Mouse (Mus musculus): ENCODE measurements around the gene Fgd6.
A peak's percentile ranks its signal among the peaks of the same experiment; 100 is the strongest.

Gene Fgd6

GRCm38 (mm10) chr10:94035658-94036374 lies at the start of gene Fgd6, which contains the start of gene Vezt:
Fgd6 (plus strand) TSS chr10:94036001.
Vezt (minus strand) TSS chr10:94035817.
- peak; percentile 98 to 99 for DNase-seq

DNA sequence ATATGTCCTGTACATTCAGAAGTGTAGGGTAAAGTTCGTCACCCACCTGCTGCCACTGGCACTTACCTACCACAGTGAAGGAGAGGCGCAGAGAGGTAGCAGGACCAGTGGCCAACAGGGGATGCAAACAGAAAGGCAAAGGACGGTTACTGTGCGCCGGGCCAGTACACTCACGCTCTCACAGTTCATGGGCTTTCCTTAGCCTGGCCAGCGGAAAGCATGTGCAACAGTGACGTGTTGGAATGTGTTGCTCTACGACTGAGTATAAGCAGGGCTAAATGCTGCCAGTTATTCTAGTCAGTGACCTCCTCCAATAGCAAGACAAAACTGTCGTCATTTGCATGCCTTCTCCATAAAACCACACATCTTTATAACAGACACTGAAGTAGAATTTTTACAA lies 41.7 kb upstream of the Fgd6 start:
- DNase-seq = no peak

GRCm38 (mm10) chr10:93995100-93995499 lies 40.7 kb upstream of the Fgd6 start:
- DNase-seq = no peak

DNA sequence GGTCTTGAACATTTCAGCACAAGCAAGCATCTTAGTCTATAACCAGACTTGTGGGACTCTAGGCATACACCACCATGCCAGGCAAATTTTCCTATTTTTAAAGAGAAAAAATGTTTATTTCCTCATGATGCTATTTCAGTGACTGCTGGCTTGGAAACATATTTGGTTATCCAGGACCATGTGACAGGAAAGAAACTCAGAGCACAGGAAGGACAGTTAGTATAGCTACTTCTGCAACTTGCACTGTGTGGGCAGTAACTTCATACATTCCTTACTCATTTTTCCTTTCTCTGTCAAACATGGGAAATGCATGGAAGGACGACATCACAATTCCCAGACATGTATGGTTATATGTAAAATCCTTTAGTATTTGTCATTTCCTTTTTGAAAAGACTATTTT lies 36.4 kb upstream of the Fgd6 start:
- no peak for DNase-seq

DNA sequence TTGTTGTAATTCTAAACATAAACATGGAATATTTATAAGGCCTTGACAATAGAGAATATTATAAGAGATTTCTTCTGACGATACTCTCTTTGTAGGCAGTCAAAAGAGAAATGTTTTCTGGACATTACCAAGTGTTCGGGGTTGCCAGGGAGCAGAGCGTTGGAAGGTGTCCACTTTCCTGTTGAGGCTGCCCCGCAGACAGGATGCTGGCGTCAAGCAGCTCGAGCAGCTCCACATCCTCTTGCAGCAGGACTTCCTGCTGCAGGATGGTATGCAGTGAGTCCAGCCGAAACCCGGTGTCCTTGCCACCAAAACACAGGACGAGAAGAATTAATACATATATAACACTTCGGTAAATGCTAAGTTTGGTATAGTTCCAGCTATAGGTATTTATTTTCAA lies 35.6 kb upstream of the Fgd6 start:
- DNase-seq = peak; percentile 42 to 79

DNA sequence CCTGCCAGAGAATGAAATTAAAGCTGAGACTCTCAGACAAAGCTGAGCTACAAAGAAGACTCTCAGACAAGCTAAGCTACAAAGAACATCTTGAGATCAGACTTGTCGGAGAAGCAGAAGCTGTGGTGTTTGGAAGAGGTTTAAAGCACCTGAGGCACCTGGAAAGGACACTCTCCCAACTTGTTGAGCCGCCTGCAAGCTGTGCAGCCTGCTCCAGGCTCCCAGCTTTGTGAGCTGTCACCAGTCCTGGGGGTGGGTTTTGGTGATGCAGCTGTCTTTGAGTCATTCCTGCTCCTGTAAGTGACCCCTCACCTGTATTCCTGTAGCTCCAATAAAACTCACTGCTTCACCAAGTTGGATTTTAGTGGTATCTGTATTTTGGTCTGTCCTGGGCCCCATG lies 27.4 kb upstream of the Fgd6 start:
- no peak for DNase-seq

GRCm38 (mm10) chr10:94009991-94010679 lies 25.7 kb upstream of the Fgd6 start:
- no peak for DNase-seq

DNA sequence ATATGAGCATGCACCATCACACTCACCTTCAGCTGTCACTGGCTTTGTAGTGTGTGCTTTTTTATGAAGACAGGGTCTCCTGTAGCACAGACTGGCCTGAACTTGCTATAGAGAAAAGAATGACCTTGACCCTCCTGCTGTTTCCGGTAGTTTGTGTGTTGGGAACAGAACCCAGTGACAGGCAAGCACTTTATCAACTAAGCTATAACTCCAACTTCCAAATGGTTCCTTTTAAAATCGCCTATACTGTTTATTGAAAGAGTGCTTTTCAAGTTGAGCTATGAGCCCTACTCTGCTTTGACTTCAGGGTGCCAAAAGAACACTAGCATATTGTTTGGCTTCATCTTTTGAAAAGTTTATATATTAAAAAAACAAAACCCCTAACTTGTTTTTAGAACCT lies 24.8 kb upstream of the Fgd6 start:
- DNase-seq = no peak

- peak; percentile 56 to 64 for DNase-seq
Measured at GRCm38 (mm10) chr10:94013196-94013595, 22.6 kb upstream of the Fgd6 start.

- DNase-seq = no peak
Measured at GRCm38 (mm10) chr10:94014200-94014599, 21.6 kb upstream of the Fgd6 start.

DNA sequence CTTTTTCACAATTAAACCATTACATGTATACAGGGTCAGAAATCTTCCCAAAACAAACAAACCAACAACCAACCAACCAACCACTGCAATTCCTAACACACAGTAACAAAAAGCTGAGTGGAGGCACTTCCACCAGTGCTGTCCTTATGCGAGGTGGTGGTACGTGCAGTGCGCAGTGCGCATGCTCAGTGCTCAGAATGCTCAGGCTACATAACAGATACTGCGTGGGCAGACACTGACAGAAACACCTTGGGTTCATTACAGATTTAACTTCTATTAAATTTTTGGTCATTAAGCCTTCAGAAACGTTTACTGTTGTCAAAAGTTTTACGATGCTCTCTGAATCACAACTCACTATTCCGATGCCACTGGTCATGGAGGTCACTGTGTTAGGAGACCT lies 18.3 kb upstream of the Fgd6 start:
- DNase-seq = no peak

DNA sequence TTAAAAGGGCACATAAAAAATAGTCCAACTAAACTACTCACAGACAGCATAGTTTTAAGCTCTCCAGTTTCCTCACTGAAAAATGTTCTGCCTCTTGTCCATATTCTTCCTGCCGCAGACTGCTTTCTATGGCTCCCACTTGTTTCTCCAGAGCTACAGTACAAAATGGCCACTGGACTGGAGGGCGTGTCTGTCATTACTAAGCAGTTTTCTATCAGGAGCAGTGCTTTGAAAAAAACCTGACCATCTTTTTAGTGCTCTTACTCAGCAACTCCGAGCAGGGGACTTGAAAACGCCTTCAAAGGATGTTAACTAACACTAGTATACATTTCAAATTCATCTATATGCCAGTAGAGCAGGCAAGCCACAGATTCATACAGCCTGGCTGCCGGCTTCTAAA lies 15.2 kb upstream of the Fgd6 start:
- no peak for DNase-seq

- no peak for DNase-seq
Measured at GRCm38 (mm10) chr10:94021059-94021458, 14.7 kb upstream of the Fgd6 start.

- no peak for DNase-seq
Measured at GRCm38 (mm10) chr10:94025079-94025478, 10.7 kb upstream of the Fgd6 start.

DNA sequence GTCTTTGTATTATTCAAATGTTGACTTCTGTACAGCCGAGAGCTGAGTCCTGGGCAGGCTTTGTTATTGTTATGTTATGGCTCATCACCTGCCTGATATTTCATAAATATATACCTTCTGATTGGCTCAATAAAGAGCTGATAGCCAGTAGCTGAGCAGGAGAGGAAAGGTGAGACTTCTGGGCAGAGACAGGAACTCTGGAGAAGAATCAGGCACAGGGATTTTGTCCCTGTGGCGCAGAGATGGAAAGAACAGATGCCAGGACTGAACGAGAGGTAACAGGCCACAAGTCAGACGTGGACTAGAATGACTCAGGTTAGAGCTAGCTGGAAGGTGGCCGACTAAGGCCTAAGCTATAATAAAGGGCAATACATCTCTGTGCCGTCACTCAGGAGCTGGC lies 7.3 kb upstream of the Fgd6 start:
- DNase-seq = no peak

DNA sequence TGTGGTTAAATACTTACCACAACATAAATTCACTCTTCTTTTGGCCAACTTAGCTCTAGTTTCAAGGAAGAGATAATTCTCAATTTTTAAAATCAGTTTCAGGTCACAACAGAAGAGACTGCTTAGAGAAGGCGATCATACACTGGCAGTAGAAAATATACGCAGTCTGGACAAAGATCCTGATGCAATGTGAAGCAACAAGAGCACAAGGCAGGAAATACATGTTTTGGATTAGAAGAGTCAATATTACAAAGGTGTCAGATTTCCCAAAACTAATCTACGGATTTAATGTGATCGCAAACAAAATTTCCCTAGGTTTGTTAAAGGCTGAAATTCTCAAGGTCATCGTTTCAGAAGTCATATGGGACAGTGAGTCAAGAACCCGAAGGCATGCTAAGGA lies 4.6 kb upstream of the Fgd6 start:
- no peak for DNase-seq

- DNase-seq = peak; percentile 72 to 75
Measured at GRCm38 (mm10) chr10:94034876-94035657, 734 bp upstream of the Fgd6 start.

- no peak for DNase-seq
Measured at GRCm38 (mm10) chr10:94036375-94036758, 566 bp downstream of the Fgd6 start.

DNA sequence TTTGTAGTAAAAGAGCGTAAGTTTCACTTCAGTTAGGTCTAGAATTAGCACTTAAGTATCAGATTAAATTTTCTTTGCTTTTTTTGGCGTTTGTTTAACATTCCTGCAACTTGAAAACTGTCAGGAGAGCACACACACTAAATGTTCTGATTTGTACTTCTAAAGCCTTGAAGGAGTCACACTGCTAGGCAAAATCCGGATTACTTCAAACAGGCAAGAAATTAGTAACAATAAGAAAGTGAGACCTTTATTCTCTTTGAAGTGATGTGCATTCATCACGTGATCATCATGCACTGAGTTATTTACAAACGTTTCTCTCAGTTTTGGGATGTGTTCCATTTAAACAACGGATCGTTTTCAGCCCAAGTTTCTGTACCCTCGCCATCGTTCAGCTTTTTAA lies 1.4 kb downstream of the Fgd6 start:
- DNase-seq = no peak

- DNase-seq = no peak
Measured at GRCm38 (mm10) chr10:94037596-94037995, 1.8 kb downstream of the Fgd6 start.

- DNase-seq = no peak
Measured at GRCm38 (mm10) chr10:94038366-94039260, 2.8 kb downstream of the Fgd6 start.

GRCm38 (mm10) chr10:94043908-94044307 lies 8.1 kb downstream of the Fgd6 start:
- no peak for DNase-seq

GRCm38 (mm10) chr10:94045301-94045700 lies 9.5 kb downstream of the Fgd6 start:
- DNase-seq = no peak
